Mouse (Mus musculus) forebrain, embryonic 15.5 days (tissue): ENCODE measurements around the gene Sdsl. TPM values are rescaled to one million over a fixed set of nuclear protein-coding genes. Genes with fewer than 3 reads are reported as not detected.
"Not testable (repeated sequence)": the region's sequence is repeated elsewhere in the genome, so short reads cannot be mapped to it uniquely, and the experiment has no call there.

Experiments
- ATAC-seq: fragments of 200-750 bp; cut with Nextera tagmentation; replicated peaks from 2 replicates; pipeline ENCODE4 v1.8.0; 2017; ENCODE audit warnings: mild to moderate bottlenecking, moderate TSS enrichment, moderate library complexity
- H3K27ac ChIP-seq: fragments of 300-500 bp; sonication (generic); replicated peaks from 2 replicates; pipeline ENCODE4 v1.5.1; 2015; ENCODE audit warnings: mild to moderate bottlenecking, inconsistent platforms
- H3K27me3 ChIP-seq: fragments of 300-500 bp; sonication (generic); 2 replicates; pipeline ENCODE4 v1.6.1; 2015; ENCODE audit warnings: inconsistent platforms
- H3K36me3 ChIP-seq: fragments of 300-500 bp; sonication (generic); 2 replicates; pipeline ENCODE4 v1.6.1; 2015; ENCODE audit warnings: mild to moderate bottlenecking, inconsistent platforms
- H3K4me1 ChIP-seq: fragments of 300-500 bp; sonication (generic); 2 replicates; pipeline ENCODE4 v1.6.1; 2015; ENCODE audit warnings: inconsistent platforms
- H3K4me2 ChIP-seq: fragments of 300-500 bp; sonication (generic); replicated peaks from 2 replicates; pipeline ENCODE4 v1.6.1; 2015; ENCODE audit warnings: mild to moderate bottlenecking, inconsistent platforms
- H3K4me3 ChIP-seq: fragments of 300-500 bp; sonication (generic); 2 replicates; pipeline ENCODE4 v1.5.1; 2015; ENCODE audit warnings: mild to moderate bottlenecking, inconsistent platforms
- H3K9ac ChIP-seq: fragments of 300-500 bp; sonication (generic); replicated peaks from 2 replicates; pipeline ENCODE4 v1.6.1; 2015; ENCODE audit warnings: mild to moderate bottlenecking, inconsistent platforms
- H3K9me3 ChIP-seq: fragments of 300-500 bp; sonication (generic); 2 replicates; pipeline ENCODE4 v1.6.1; 2016; ENCODE audit warnings: inconsistent platforms
- WGBS: fragments of 180-500 bp; shearing (Covaris S2); methylation state at CpG from one replicate; pipeline ENCODE4 v1.1.7; 2015; ENCODE audit warnings: mixed read lengths; 5-methylcytosine and 5-hydroxymethylcytosine counted together
- polyA plus RNA-seq: library from polyadenylated mRNA; unstranded; fragments of >200 nt; fragmentation: Nextera tagmentation; extraction: Ambion mirVana; gene quantifications from 2 replicates; pipeline ENCODE4 v1.2.1, GENCODE M21; 2015

The Sdsl gene
- polyA plus RNA-seq, 1 experiment from 2014 or later = 2.6 TPM

DNA sequence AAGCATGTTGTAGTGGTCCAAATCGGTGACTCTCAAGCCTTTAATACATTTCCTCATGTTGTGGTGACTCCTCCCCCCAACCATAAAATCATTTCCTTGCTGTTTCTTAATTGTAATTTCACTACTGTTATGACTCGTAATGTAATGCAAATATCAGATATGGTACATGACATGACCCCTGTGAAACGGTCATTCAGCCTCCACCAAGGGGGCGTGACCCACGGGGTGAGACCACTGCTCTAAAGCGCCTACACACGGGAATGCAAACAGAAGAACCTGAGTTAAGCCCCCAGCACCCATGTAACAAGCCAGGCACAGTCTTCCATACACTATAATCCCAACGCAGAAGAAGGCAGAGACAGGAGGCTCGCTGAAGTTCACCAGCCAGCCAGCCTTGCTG is 33.2 kb upstream of the Sdsl start:
- H3K4me2 ChIP-seq = no peak overlapping the region
- ATAC-seq = no peak

DNA sequence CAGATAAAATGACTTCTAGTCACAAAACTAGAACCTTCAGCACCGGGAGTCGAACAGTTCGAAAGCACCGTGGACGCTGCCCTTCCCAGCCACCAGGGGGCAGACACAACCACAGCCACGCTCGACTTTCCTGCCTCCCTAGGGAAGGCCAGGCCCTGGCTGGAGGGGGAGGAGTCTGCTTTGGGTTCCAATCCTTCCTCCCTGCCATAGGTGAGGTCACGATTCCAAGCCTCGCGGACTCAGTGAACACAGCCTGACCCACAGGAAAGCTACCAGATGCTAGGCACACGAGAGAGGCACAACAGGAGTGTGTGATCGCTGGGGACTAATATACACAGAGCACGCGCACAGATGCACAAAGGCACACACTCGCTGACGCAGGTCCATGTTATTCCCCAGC is 32.8 kb upstream of the Sdsl start:
- no peaks in the 10 kb centered on the region for H3K9me3 ChIP-seq
- no peak overlapping the region for H3K9ac ChIP-seq
- peak; percentile 33; the same call in 1 of the 2 replicates for ATAC-seq

More for the DNA sequence above, 33.2 kb upstream of the Sdsl start:
- 75% methylated on average over 9 of the region's 9 CpGs for WGBS
- Histone ChIP-seq H3K9me3 (no peaks in the 10 kb centered on the region), H3K9ac (no peak overlapping the region), H3K36me3 (no peaks in the 10 kb centered on the region), H3K4me1 (peaks cover 27% of the 10 kb centered on the region), H3K27me3 (no peaks in the 10 kb centered on the region), H3K27ac (no peak overlapping the region), H3K4me3 (no peak overlapping the region)

GRCm38 (mm10) chr5:120503144-120503795 is 30.7 kb upstream of the Sdsl start, which contains the start of gene Plbd2:
TSS of gene Plbd2 (minus strand) at chr5:120503625.
- peak; percentile 70 for ATAC-seq
- H3K27me3 ChIP-seq = no peaks in the 10 kb centered on the region
- no peaks in the 10 kb centered on the region for H3K9me3 ChIP-seq
- H3K9ac ChIP-seq = peak within 1 kb of the TSS; percentile 83
- peak within 1 kb of the TSS; percentile 94 for H3K4me2 ChIP-seq
- no peak within 1 kb of the TSS for H3K27ac ChIP-seq
- H3K36me3 ChIP-seq = no peaks in the 10 kb centered on the region
- 1% methylated on average over 49 of the region's 55 CpGs for WGBS
- H3K4me1 ChIP-seq = peaks cover 19% of the 10 kb centered on the region
- peak within 1 kb of the TSS; percentile 90 for H3K4me3 ChIP-seq

More for the DNA sequence above, 32.8 kb upstream of the Sdsl start:
- no peak overlapping the region for H3K4me2 ChIP-seq
- no peaks in the 10 kb centered on the region for H3K27me3 ChIP-seq
- no peaks in the 10 kb centered on the region for H3K36me3 ChIP-seq
- no peak overlapping the region for H3K27ac ChIP-seq
- peaks cover 23% of the 10 kb centered on the region for H3K4me1 ChIP-seq
- H3K4me3 ChIP-seq = no peak overlapping the region
- 23% methylated on average over 16 of the region's 16 CpGs for WGBS

- ATAC-seq = no peak
- Histone ChIP-seq H3K4me1 (peaks cover 19% of the 10 kb centered on the region), H3K27ac (no peak overlapping the region), H3K36me3 (no peaks in the 10 kb centered on the region), H3K4me2 (peak overlapping the region; percentile 94), H3K27me3 (no peaks in the 10 kb centered on the region), H3K4me3 (peak overlapping the region; percentile 90), H3K9ac (peak overlapping the region; percentile 83), H3K9me3 (no peaks in the 10 kb centered on the region)
- WGBS = 6% methylated on average over 12 of the region's 12 CpGs
Measured at GRCm38 (mm10) chr5:120502675-120503143, 30.1 kb upstream of the Sdsl start.

DNA sequence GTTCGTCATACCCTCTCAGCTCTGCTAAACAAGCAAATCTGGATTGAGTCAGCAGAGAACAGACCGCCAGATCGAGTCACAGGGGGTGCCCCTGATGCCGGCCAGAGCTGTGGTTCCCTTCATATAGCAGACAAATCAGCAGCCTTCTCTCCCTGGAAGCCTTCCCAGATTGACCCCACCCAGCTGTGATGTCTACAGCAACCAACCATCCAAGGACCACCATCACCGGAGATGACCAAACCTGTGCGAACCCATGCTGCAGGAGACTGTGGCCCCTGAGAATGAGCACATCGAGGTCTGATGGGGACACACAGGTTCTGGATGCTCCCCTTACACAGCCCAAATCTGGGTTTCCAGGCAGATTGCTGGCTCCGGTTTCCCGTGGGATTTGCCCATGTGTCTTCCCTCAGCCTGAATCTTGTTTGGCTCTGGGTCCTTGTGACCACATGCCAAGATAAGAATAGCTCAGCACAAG is 29.6 kb upstream of the Sdsl start:
- H3K27ac ChIP-seq = no peak overlapping the region
- H3K36me3 ChIP-seq = no peaks in the 10 kb centered on the region
- H3K4me2 ChIP-seq = peak overlapping the region; percentile 94
- no peak for ATAC-seq
- H3K4me3 ChIP-seq = peak overlapping the region; percentile 90
- peaks cover 19% of the 10 kb centered on the region for H3K4me1 ChIP-seq
- 0 out of 2 replicates have a peak overlapping the region, but pooled peaks have one; percentile 83 for H3K9ac ChIP-seq
- 65% methylated on average over 9 of the region's 9 CpGs for WGBS
- H3K27me3 ChIP-seq = no peaks in the 10 kb centered on the region
- no peaks in the 10 kb centered on the region for H3K9me3 ChIP-seq

DNA sequence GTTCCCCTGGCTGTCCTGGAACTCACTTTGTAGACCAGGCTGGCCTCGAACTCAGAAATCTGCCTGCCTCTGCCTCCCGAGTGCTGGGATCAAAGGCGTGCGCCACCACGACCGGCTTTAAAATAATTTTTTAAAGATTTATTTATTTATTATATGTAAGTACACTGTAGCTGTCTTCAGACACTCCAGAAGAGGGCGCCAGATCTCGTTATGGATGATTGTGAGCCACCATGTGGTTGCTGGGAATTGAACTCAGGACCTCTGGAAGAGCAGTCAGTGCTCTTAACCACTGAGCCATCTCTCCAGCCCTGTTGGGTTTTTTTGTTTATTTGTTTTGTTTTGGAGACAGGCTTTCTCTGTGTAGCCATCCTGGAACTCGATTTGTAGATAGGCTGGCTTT is 28.0 kb upstream of the Sdsl start:
- H3K27me3 ChIP-seq, H3K36me3 ChIP-seq, H3K27ac ChIP-seq, ATAC-seq, H3K9me3 ChIP-seq, H3K4me2 ChIP-seq, H3K9ac ChIP-seq, H3K4me3 ChIP-seq: not testable (repeated sequence)
- peaks cover 15% of the 10 kb centered on the region for H3K4me1 ChIP-seq
- WGBS = 89% methylated on average over 9 of the region's 9 CpGs

DNA sequence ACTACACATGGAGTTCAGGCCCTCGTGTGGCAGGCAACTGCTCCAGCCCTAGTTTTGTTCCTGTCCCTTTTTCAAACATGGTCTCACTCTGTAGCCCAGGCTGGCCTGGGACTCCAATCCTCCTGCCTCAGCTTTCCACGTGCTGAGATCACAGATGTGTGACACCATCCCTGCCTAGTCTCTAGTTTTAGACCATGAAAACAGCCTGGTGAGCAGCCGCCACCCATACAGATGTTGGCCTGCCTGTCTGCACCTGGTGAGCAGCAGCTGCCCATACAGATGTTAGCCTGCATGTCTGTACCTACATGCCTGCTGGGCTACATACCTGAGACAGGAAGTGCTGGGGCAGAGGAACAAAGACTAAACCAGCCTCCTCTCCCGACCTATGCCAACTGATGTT is 26.6 kb upstream of the Sdsl start:
- Histone ChIP-seq H3K4me1 (peaks cover 15% of the 10 kb centered on the region), H3K36me3 (no peaks in the 10 kb centered on the region), H3K27me3 (no peaks in the 10 kb centered on the region), H3K9me3 (no peaks in the 10 kb centered on the region), H3K9ac (no peak overlapping the region), H3K27ac (no peak overlapping the region), H3K4me3 (no peak overlapping the region), H3K4me2 (no peak overlapping the region)
- no peak for ATAC-seq
- WGBS = 85% methylated on average over 4 of the region's 4 CpGs

- 0 out of 2 replicates have a peak, but pooled peaks cover 10% of the 10 kb centered on the region for H3K36me3 ChIP-seq
- H3K4me1 ChIP-seq = peaks cover 9% of the 10 kb centered on the region
- H3K27me3 ChIP-seq = no peaks in the 10 kb centered on the region
- WGBS = 91% methylated on average over 3 of the region's 3 CpGs
- H3K27ac ChIP-seq = no peak overlapping the region
- no peaks in the 10 kb centered on the region for H3K9me3 ChIP-seq
- no peak overlapping the region for H3K4me2 ChIP-seq
- no peak overlapping the region for H3K4me3 ChIP-seq
- ATAC-seq = no peak
- no peak overlapping the region for H3K9ac ChIP-seq
Measured at GRCm38 (mm10) chr5:120497071-120497470, 24.5 kb upstream of the Sdsl start.

GRCm38 (mm10) chr5:120495703-120496226 is 23.2 kb upstream of the Sdsl start:
- Histone ChIP-seq H3K27ac (no peak overlapping the region), H3K9ac (no peak overlapping the region), H3K4me2 (no peak overlapping the region), H3K4me3 (no peak overlapping the region), H3K4me1 (peaks cover 7% of the 10 kb centered on the region), H3K9me3 (no peaks in the 10 kb centered on the region), H3K27me3 (no peaks in the 10 kb centered on the region), H3K36me3 (0 out of 2 replicates have a peak, but pooled peaks cover 10% of the 10 kb centered on the region)
- 86% methylated on average over 13 of the region's 13 CpGs for WGBS
- ATAC-seq = no peak

GRCm38 (mm10) chr5:120495064-120495702 is 22.6 kb upstream of the Sdsl start:
- Histone ChIP-seq H3K4me3 (no peak overlapping the region), H3K27ac (no peak overlapping the region), H3K9me3 (no peaks in the 10 kb centered on the region), H3K27me3 (no peaks in the 10 kb centered on the region), H3K36me3 (0 out of 2 replicates have a peak, but pooled peaks cover 10% of the 10 kb centered on the region), H3K9ac (no peak overlapping the region), H3K4me2 (no peak overlapping the region), H3K4me1 (peaks cover 13% of the 10 kb centered on the region)
- 70% methylated on average over 10 of the region's 10 CpGs for WGBS
- no peak for ATAC-seq

- no peak for ATAC-seq
- no peaks in the 10 kb centered on the region for H3K9me3 ChIP-seq
- H3K4me1 ChIP-seq = peaks cover 14% of the 10 kb centered on the region
- H3K4me2 ChIP-seq = no peak overlapping the region
- no peak overlapping the region for H3K27ac ChIP-seq
- no peaks in the 10 kb centered on the region for H3K27me3 ChIP-seq
- no peak overlapping the region for H3K9ac ChIP-seq
- whole genome bisulfite sequencing = 77% methylated on average over 9 of the region's 9 CpGs
- H3K36me3 ChIP-seq = 0 out of 2 replicates have a peak, but pooled peaks cover 10% of the 10 kb centered on the region
- H3K4me3 ChIP-seq = no peak overlapping the region
Measured at GRCm38 (mm10) chr5:120493873-120494395, 21.3 kb upstream of the Sdsl start.

GRCm38 (mm10) chr5:120493440-120493839 is 20.8 kb upstream of the Sdsl start:
- 0 out of 2 replicates have a peak, but pooled peaks cover 10% of the 10 kb centered on the region for H3K36me3 ChIP-seq
- 80% methylated on average over 6 of the region's 6 CpGs for WGBS
- H3K4me1 ChIP-seq = peaks cover 14% of the 10 kb centered on the region
- no peak overlapping the region for H3K27ac ChIP-seq
- ATAC-seq = no peak
- H3K4me3 ChIP-seq = no peak overlapping the region
- no peak overlapping the region for H3K9ac ChIP-seq
- no peaks in the 10 kb centered on the region for H3K27me3 ChIP-seq
- no peaks in the 10 kb centered on the region for H3K9me3 ChIP-seq
- no peak overlapping the region for H3K4me2 ChIP-seq
